Mouse (Mus musculus) lung, adult 2 months (tissue): ENCODE measurements around the gene Adad2. TPM values are rescaled to one million over a fixed set of nuclear protein-coding genes. Genes with fewer than 3 reads are reported as not detected.

Source experiments
- DNase-seq: peaks from one replicate; pipeline ENCODE4 v3.0.0; 2022
- H3K4me1 ChIP-seq: fragments of 200-500 bp; 2 replicates; pipeline ENCODE4 v1.6.1; 2011; ENCODE audit warnings: low read length; ENCODE audit not compliant: control insufficient read depth, insufficient read depth
- H3K4me3 ChIP-seq: fragments of 200-500 bp; replicated peaks from 2 replicates; pipeline ENCODE3; 2011; ENCODE audit warnings: low read depth, mild to moderate bottlenecking, control low read depth, low read length; ENCODE audit errors: extremely low read depth
- CTCF ChIP-seq: fragments of 200-500 bp; IDR thresholded peaks from 2 replicates; pipeline ENCODE4 v1.5.1; 2011; ENCODE audit warnings: mild to moderate bottlenecking, low read length, control low read depth; ENCODE audit not compliant: insufficient read depth
- POLR2A ChIP-seq: fragments of 200-500 bp; IDR thresholded peaks from 2 replicates; pipeline ENCODE4 v1.6.1; 2011; ENCODE audit warnings: low read depth, mild to moderate bottlenecking, control low read depth, low read length, borderline replicate concordance; ENCODE audit errors: extremely low read depth
- WGBS: fragments of 180-500 bp; shearing (Covaris S2); methylation state at CpG from one replicate; pipeline ENCODE4 v1.1.7; 2018; 5-methylcytosine and 5-hydroxymethylcytosine counted together
- polyA plus RNA-seq: library from polyadenylated mRNA; depleted of rRNA; stranded (reverse); fragments of >200 nt; gene quantifications from 2 replicates; pipeline ENCODE4 v1.2.3, GENCODE M21; 2012; rRNA removed

Adad2 gene
- polyA plus RNA-seq: not detected in 2 replicates

DNA sequence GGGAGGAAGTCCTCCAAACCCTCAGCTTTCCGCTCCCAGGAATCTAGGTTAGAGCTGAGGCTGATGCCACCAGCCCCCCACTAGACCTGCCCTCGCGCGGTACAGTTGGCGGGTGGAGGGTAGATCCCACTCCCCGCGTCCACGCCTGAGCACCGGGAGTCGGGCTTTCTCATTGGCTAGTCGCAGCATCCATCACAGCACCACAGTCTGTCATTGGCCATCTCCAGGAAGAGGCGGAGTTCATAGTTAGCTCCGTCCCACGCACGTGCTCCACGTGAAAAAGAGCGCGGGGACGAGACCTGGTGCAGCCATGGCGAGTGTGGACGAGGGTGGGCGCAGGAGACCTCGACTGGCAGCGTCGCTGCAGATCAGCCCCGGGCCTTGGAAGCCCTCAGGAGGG, at the start of gene Adad2:
Gene Adad2, plus strand, starts transcription at position 277 of the 400 bp plus-strand sequence.
- Histone ChIP-seq H3K4me1 (no peaks in the 10 kb centered on the region), H3K4me3 (no peak within 1 kb of the TSS)
- DNase-seq: no peak
- TF ChIP-seq POLR2A (no peak), CTCF (no peak)
- 81% methylated on average over 26 of the region's 26 CpGs for WGBS

- 84% methylated on average over 14 of the region's 14 CpGs for WGBS
- TF ChIP-seq POLR2A (no peak), CTCF (no peak)
- Histone ChIP-seq H3K4me1 (peaks cover 3% of the 10 kb centered on the region; the same call in 1 of the 2 replicates), H3K4me3 (no peak overlapping the region)
- no peak for DNase-seq
Observed at GRCm38 (mm10) chr8:119563849-119564251, 48.7 kb upstream of the Adad2 start.

GRCm38 (mm10) chr8:119566367-119566766, 46.2 kb upstream of the Adad2 start:
- WGBS: 68% methylated on average over 11 of the region's 11 CpGs
- no peak for DNase-seq
- Histone ChIP-seq H3K4me1 (no peaks in the 10 kb centered on the region), H3K4me3 (no peak overlapping the region)
- no peak for TF ChIP-seq CTCF
- no peak for TF ChIP-seq POLR2A

DNA sequence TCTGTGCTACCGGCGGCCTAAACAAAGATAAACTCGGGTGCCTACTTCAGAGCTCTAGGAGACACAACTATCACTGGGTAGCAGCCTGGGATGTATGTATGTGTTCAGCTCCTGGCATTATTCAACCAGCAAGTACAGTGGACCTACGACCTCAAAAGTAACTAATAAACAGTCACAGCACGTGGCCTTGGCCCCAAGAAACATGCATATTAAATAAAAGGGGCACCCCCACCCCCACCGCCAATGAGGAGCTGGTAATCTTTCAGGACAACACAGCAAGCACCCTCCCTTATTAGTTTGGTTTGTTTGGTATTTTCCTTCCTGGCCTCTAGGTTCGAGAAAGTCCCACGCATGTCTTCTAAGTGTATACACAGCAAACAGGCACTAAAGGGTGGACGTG, 44.3 kb upstream of the Adad2 start:
- H3K4me3 ChIP-seq: no peak overlapping the region
- TF ChIP-seq POLR2A (no peak), CTCF (no peak)
- WGBS: 81% methylated on average over 9 of the region's 9 CpGs
- peaks cover 5% of the 10 kb centered on the region for H3K4me1 ChIP-seq
- no peak for DNase-seq

DNA sequence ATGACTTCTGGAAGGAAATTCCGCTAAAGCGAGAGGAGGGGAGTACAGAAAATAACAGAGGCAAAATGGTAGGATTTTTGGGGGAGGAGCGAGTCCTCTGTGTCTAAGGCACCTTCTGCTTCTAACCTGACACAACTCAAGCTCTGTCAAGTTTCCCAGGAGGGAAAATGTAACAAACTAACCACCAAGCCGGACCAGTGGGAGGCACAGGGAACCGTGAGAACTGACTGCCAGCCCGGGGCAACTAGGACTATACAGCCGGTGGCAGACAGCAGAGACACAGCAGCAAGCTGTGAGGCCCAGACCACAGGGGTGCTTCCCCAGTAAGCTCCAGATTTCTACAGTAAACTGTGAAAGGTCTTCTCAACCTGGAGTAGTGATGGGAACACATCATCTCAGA, 43.6 kb upstream of the Adad2 start:
- WGBS: 73% methylated on average over 7 of the region's 7 CpGs
- TF ChIP-seq POLR2A: no peak
- no peak for TF ChIP-seq CTCF
- peaks cover 8% of the 10 kb centered on the region for H3K4me1 ChIP-seq
- no peak overlapping the region for H3K4me3 ChIP-seq
- no peak for DNase-seq

GRCm38 (mm10) chr8:119569881-119570280, 42.7 kb upstream of the Adad2 start:
- no peak overlapping the region for H3K4me3 ChIP-seq
- H3K4me1 ChIP-seq: peaks cover 10% of the 10 kb centered on the region
- no peak for DNase-seq

DNA sequence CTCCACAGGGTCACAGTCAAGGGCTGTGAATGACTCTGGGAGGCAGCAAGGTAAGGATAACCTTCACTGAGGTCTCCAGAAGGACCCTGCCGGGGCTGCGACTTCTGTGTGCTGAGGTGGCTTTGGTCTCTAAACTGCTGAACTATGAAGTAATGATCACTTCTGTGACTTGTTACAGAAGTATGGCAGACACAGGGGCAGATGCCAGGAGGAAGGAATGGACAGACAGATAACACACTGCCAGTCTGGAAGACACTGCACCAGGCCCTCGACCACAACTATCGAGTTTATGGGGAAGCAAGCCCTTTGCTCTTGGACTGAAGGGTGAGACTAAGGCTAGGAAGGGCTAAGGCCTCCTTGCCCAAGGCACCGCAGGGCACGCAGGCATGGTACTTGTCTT, 41.4 kb upstream of the Adad2 start:
- no peak for TF ChIP-seq CTCF
- TF ChIP-seq POLR2A: no peak
- Histone ChIP-seq H3K4me1 (peaks cover 10% of the 10 kb centered on the region), H3K4me3 (no peak overlapping the region)
- DNase-seq: no peak
- WGBS: 76% methylated on average over 6 of the region's 6 CpGs

More at GRCm38 (mm10) chr8:119569881-119570280, 42.7 kb upstream of the Adad2 start:
- TF ChIP-seq CTCF: no peak
- no peak for TF ChIP-seq POLR2A
- WGBS: 47% methylated on average over 4 of the region's 4 CpGs

DNA sequence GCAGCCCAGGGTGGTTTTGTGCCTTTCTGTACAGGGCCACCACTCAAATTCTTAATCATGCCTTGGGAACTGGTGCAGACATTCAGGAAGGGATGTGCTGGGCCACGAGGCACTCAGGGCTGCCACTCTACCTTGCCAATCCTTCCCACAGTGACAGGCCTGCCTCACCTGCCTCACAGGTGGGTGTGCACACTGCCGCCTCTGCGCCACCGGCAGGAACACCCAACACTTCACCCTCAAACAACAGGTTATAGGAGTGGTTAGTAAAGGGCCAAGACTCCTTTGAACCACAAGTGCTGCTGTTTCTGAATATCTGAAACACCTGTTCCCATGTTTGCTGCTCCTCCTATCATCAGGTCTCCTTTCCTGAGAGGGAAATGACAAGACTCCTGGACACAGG, 40.1 kb upstream of the Adad2 start:
- WGBS: 67% methylated on average over 4 of the region's 4 CpGs
- TF ChIP-seq CTCF (no peak), POLR2A (no peak)
- DNase-seq: peak; percentile 20
- H3K4me1 ChIP-seq: peaks cover 10% of the 10 kb centered on the region
- H3K4me3 ChIP-seq: no peak overlapping the region

DNA sequence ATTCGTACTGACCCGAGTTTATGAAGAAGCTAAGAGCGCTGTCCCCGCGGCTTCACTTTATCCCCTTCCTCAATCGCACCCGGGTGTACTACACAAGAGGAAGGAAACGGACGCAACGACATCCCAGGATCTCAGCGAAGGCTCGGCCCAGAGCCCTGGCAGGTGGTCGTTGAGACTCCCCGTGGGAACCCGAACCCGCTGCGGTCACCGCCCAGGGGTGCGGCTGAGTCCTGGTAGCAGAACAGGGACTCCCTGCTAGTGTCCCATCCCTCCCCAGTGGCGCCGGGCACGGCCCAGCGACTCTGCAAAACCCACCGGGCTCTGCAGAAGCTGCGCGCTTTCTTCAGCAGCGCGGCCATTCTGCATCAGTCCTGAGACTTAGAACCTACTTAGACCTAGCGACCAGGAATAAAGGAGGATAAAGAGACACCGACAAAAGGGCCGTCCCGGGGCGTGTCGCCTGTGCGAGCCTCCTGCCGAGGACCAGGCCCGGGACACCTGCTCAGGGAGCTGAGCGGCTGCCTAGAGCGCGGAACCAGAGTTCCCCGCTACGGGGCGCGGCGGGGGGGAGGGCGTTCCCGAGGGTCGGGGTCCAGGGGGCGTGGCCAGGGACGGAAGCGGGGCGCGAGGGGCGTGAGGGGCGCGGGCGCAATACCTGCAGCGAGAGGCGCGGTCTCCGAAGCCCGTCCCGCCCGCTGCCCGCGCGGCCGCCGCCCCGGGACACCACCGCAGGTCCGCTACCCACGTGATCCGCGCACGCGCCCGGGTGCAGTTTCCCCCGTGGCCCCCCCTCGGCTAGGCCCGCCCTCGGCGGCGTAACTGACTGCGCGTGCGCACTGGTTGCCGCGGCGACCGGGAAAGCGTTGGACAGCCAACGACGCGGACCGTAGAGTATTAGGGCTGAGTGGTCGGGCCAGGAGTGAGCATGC, 37.8 kb upstream of the Adad2 start, which contains the start of the genes Hsdl1 and Dnaaf1:
Gene Hsdl1, minus strand, starts transcription at position 747 of the 929 bp plus-strand sequence.
Gene Dnaaf1, plus strand, starts transcription at position 799 of the 929 bp plus-strand sequence.
- WGBS: under 1% methylated on average over 97 of the region's 97 CpGs
- DNase-seq: peak; percentile 98
- peak within 1 kb of the TSS; percentile 67 for H3K4me3 ChIP-seq
- peaks cover 10% of the 10 kb centered on the region for H3K4me1 ChIP-seq
- TF ChIP-seq CTCF: no peak
- peak; percentile 20; the same call in 1 of the 2 replicates for TF ChIP-seq POLR2A

- TF ChIP-seq CTCF: no peak
- TF ChIP-seq POLR2A: no peak
- Histone ChIP-seq H3K4me1 (peaks cover 10% of the 10 kb centered on the region), H3K4me3 (peak overlapping the region; percentile 67)
- WGBS: under 1% methylated on average over 16 of the region's 16 CpGs
- DNase-seq: no peak
Observed at GRCm38 (mm10) chr8:119575366-119575726, 37.2 kb upstream of the Adad2 start.
